Mouse (Mus musculus): ENCODE measurements at regions not wholly inside any gene's neighbourhood (a gene's known extent, or its start where the extent isn't known, plus 50 kb on each side); places are given as distances from the start of the nearest gene placed in this dataset.

- H3K27ac ChIP-seq (ENCODE audit: control insufficient read depth, insufficient read depth, low read depth, low read length), result no peak overlapping the region
- TF ChIP-seq POLR2A (IDR thresholded peaks at IDR 0.05; ENCODE audit: control insufficient read depth, low read depth, low read length) (no peak), CTCF (IDR thresholded peaks at IDR 0.05; ENCODE audit: control insufficient read depth, insufficient read depth, insufficient replicate concordance, low read depth, low read length) (no peak)
- no peaks in the 10 kb centered on the region for H3K27me3 ChIP-seq (ENCODE audit: control insufficient read depth, insufficient read depth, low read length)
- no peak overlapping the region for H3K4me3 ChIP-seq (ENCODE audit: control insufficient read depth, low read depth, low read length)
- H3K36me3 ChIP-seq (ENCODE audit: control insufficient read depth, insufficient read depth, low read length), result no peaks in the 10 kb centered on the region
- H3K4me1 ChIP-seq (ENCODE audit: control insufficient read depth, insufficient read depth, low read length), result no peaks in the 10 kb centered on the region
These were observed 304.2 kb upstream of the Dynlrb2 start for GRCm38 (mm10) chr8:116200459-116200999.

GRCm38 (mm10) chr8:116196623-116197184 lies 308.1 kb upstream of the Dynlrb2 start:
- no peak for TF ChIP-seq POLR2A (IDR thresholded peaks at IDR 0.05; ENCODE audit: control insufficient read depth, low read depth, low read length)
- TF ChIP-seq CTCF (IDR thresholded peaks at IDR 0.05; ENCODE audit: control insufficient read depth, insufficient read depth, insufficient replicate concordance, low read depth, low read length), result no peak
- Histone ChIP-seq H3K4me3 (ENCODE audit: control insufficient read depth, low read depth, low read length) (no peak overlapping the region), H3K27ac (ENCODE audit: control insufficient read depth, insufficient read depth, low read depth, low read length) (no peak overlapping the region), H3K36me3 (ENCODE audit: control insufficient read depth, insufficient read depth, low read length) (no peaks in the 10 kb centered on the region), H3K4me1 (ENCODE audit: control insufficient read depth, insufficient read depth, low read length) (no peaks in the 10 kb centered on the region), H3K27me3 (ENCODE audit: control insufficient read depth, insufficient read depth, low read length) (no peaks in the 10 kb centered on the region)

GRCm38 (mm10) chr8:116192096-116192495 lies 312.7 kb upstream of the Dynlrb2 start:
- Histone ChIP-seq H3K36me3 (ENCODE audit: control insufficient read depth, insufficient read depth, low read length) (no peaks in the 10 kb centered on the region), H3K27me3 (ENCODE audit: control insufficient read depth, insufficient read depth, low read length) (no peaks in the 10 kb centered on the region), H3K4me1 (ENCODE audit: control insufficient read depth, insufficient read depth, low read length) (peaks cover 5% of the 10 kb centered on the region; the same call in 1 of the 2 replicates), H3K27ac (ENCODE audit: control insufficient read depth, insufficient read depth, low read depth, low read length) (no peak overlapping the region), H3K4me3 (ENCODE audit: control insufficient read depth, low read depth, low read length) (no peak overlapping the region)
- no peak for TF ChIP-seq CTCF (IDR thresholded peaks at IDR 0.05; ENCODE audit: control insufficient read depth, insufficient read depth, insufficient replicate concordance, low read depth, low read length)
- no peak for TF ChIP-seq POLR2A (IDR thresholded peaks at IDR 0.05; ENCODE audit: control insufficient read depth, low read depth, low read length)

- Histone ChIP-seq H3K27me3 (ENCODE audit: control insufficient read depth, insufficient read depth, low read length) (no peaks in the 10 kb centered on the region), H3K4me1 (ENCODE audit: control insufficient read depth, insufficient read depth, low read length) (0 out of 2 replicates have a peak, but pooled peaks cover under 1% of the 10 kb centered on the region), H3K4me3 (ENCODE audit: control insufficient read depth, low read depth, low read length) (no peak overlapping the region), H3K36me3 (ENCODE audit: control insufficient read depth, insufficient read depth, low read length) (no peaks in the 10 kb centered on the region), H3K27ac (ENCODE audit: control insufficient read depth, insufficient read depth, low read depth, low read length) (no peak overlapping the region)
- TF ChIP-seq CTCF (IDR thresholded peaks at IDR 0.05; ENCODE audit: control insufficient read depth, insufficient read depth, insufficient replicate concordance, low read depth, low read length), result no peak
- no peak for TF ChIP-seq POLR2A (IDR thresholded peaks at IDR 0.05; ENCODE audit: control insufficient read depth, low read depth, low read length)
These were observed 319.6 kb upstream of the Dynlrb2 start for GRCm38 (mm10) chr8:116185206-116185605.

- Histone ChIP-seq H3K4me3 (ENCODE audit: control insufficient read depth, low read depth, low read length) (no peak overlapping the region), H3K4me1 (ENCODE audit: control insufficient read depth, insufficient read depth, low read length) (no peaks in the 10 kb centered on the region), H3K27ac (ENCODE audit: control insufficient read depth, insufficient read depth, low read depth, low read length) (no peak overlapping the region), H3K36me3 (ENCODE audit: control insufficient read depth, insufficient read depth, low read length) (no peaks in the 10 kb centered on the region), H3K27me3 (ENCODE audit: control insufficient read depth, insufficient read depth, low read length) (no peaks in the 10 kb centered on the region)
- no peak for TF ChIP-seq CTCF (IDR thresholded peaks at IDR 0.05; ENCODE audit: control insufficient read depth, insufficient read depth, insufficient replicate concordance, low read depth, low read length)
- no peak for TF ChIP-seq POLR2A (IDR thresholded peaks at IDR 0.05; ENCODE audit: control insufficient read depth, low read depth, low read length)
These were observed 320.5 kb upstream of the Dynlrb2 start for GRCm38 (mm10) chr8:116184241-116184640.

- no peak for TF ChIP-seq CTCF (IDR thresholded peaks at IDR 0.05; ENCODE audit: control insufficient read depth, insufficient read depth, insufficient replicate concordance, low read depth, low read length)
- no peak for TF ChIP-seq POLR2A (IDR thresholded peaks at IDR 0.05; ENCODE audit: control insufficient read depth, low read depth, low read length)
- Histone ChIP-seq H3K4me3 (ENCODE audit: control insufficient read depth, low read depth, low read length) (no peak overlapping the region), H3K27me3 (ENCODE audit: control insufficient read depth, insufficient read depth, low read length) (no peaks in the 10 kb centered on the region), H3K4me1 (ENCODE audit: control insufficient read depth, insufficient read depth, low read length) (no peaks in the 10 kb centered on the region), H3K27ac (ENCODE audit: control insufficient read depth, insufficient read depth, low read depth, low read length) (no peak overlapping the region), H3K36me3 (ENCODE audit: control insufficient read depth, insufficient read depth, low read length) (no peaks in the 10 kb centered on the region)
These were observed 326.8 kb upstream of the Dynlrb2 start for GRCm38 (mm10) chr8:116177946-116178345.

GRCm38 (mm10) chr8:116174891-116175290 lies 329.9 kb upstream of the Dynlrb2 start:
- no peaks in the 10 kb centered on the region for H3K27me3 ChIP-seq (ENCODE audit: control insufficient read depth, insufficient read depth, low read length)
- no peak overlapping the region for H3K27ac ChIP-seq (ENCODE audit: control insufficient read depth, insufficient read depth, low read depth, low read length)
- no peaks in the 10 kb centered on the region for H3K4me1 ChIP-seq (ENCODE audit: control insufficient read depth, insufficient read depth, low read length)
- no peaks in the 10 kb centered on the region for H3K36me3 ChIP-seq (ENCODE audit: control insufficient read depth, insufficient read depth, low read length)
- TF ChIP-seq POLR2A (IDR thresholded peaks at IDR 0.05; ENCODE audit: control insufficient read depth, low read depth, low read length), result no peak
- no peak for TF ChIP-seq CTCF (IDR thresholded peaks at IDR 0.05; ENCODE audit: control insufficient read depth, insufficient read depth, insufficient replicate concordance, low read depth, low read length)
- no peak overlapping the region for H3K4me3 ChIP-seq (ENCODE audit: control insufficient read depth, low read depth, low read length)
